Mouse (Mus musculus) kidney, embryonic 14.5 days (tissue): ENCODE data around the gene Depdc5. TPM values are rescaled to one million over a fixed set of nuclear protein-coding genes. Genes with fewer than 3 reads are reported as not detected.

Experiments used
- ATAC-seq: fragments of 200-750 bp; cut with Nextera tagmentation; 2 replicates; pipeline ENCODE4 v1.8.0; 2017; ENCODE audit warnings: moderate number of reproducible peaks, mild to moderate bottlenecking, moderate TSS enrichment, moderate library complexity; ENCODE audit not compliant: low FRiP score, low TSS enrichment
- H3K27ac ChIP-seq: fragments of 300-500 bp; sonication (generic); 2 replicates; pipeline ENCODE4 v1.5.1; 2014; ENCODE audit warnings: low read depth, mild to moderate bottlenecking, low read length, moderate library complexity, mixed read lengths
- H3K27me3 ChIP-seq: fragments of 300-500 bp; sonication (generic); 2 replicates; pipeline ENCODE4 v1.6.1; 2014; ENCODE audit warnings: mild to moderate bottlenecking, low read length; ENCODE audit not compliant: control insufficient read depth, insufficient read depth
- H3K36me3 ChIP-seq: fragments of 300-500 bp; sonication (generic); 2 replicates; pipeline ENCODE4 v1.6.1; 2014; ENCODE audit warnings: low read length, mixed read lengths; ENCODE audit not compliant: control insufficient read depth, insufficient read depth
- H3K4me1 ChIP-seq: fragments of 300-500 bp; sonication (generic); 2 replicates; pipeline ENCODE4 v1.6.1; 2014; ENCODE audit warnings: low read length, mixed read lengths; ENCODE audit not compliant: control insufficient read depth, insufficient read depth
- H3K4me2 ChIP-seq: fragments of 300-500 bp; sonication (generic); replicated peaks from 2 replicates; pipeline ENCODE4 v1.6.1; 2014; ENCODE audit warnings: low read depth, mild to moderate bottlenecking, low read length
- H3K4me3 ChIP-seq: fragments of 300-500 bp; sonication (generic); 2 replicates; pipeline ENCODE4 v1.5.1; 2014; ENCODE audit warnings: mild to moderate bottlenecking, low read length
- H3K9ac ChIP-seq: fragments of 300-500 bp; sonication (generic); 2 replicates; pipeline ENCODE4 v1.6.1; 2014; ENCODE audit warnings: low read depth, mild to moderate bottlenecking, low read length, moderate library complexity
- H3K9me3 ChIP-seq: fragments of 300-500 bp; sonication (generic); 2 replicates; pipeline ENCODE4 v1.6.1; 2016; ENCODE audit warnings: low read length; ENCODE audit not compliant: control insufficient read depth
- WGBS: fragments of 180-500 bp; shearing (Covaris S2); extraction: QIAGEN DNeasy Blood & Tissue Kit; methylation state at CpG from one replicate; pipeline ENCODE4 v1.1.7; 2014; 5-methylcytosine and 5-hydroxymethylcytosine counted together
- polyA plus RNA-seq: library from polyadenylated mRNA; unstranded; fragments of >200 nt; fragmentation: Nextera tagmentation; extraction: Ambion mirVana; gene quantifications from 2 replicates; pipeline ENCODE4 v1.2.1, GENCODE M21; 2014

Gene Depdc5
- polyA plus RNA-seq, 1 experiment from 2014 or later, result 19.8 TPM

- peaks cover 23% of the 10 kb centered on the region; the same call in 1 of the 2 replicates for H3K36me3 ChIP-seq
- no peaks in the 10 kb centered on the region for H3K4me1 ChIP-seq
- H3K4me2 ChIP-seq, result no peak overlapping the region
- no peaks in the 10 kb centered on the region for H3K9me3 ChIP-seq
- no peak overlapping the region for H3K9ac ChIP-seq
- no peaks in the 10 kb centered on the region for H3K27me3 ChIP-seq
- no peak for ATAC-seq
- H3K4me3 ChIP-seq, result no peak overlapping the region
- H3K27ac ChIP-seq, result no peak overlapping the region
Observed at GRCm38 (mm10) chr5:32977179-32977578, 113.7 kb downstream of the Depdc5 start.

- H3K4me3 ChIP-seq, result no peak overlapping the region
- no peak overlapping the region for H3K9ac ChIP-seq
- H3K9me3 ChIP-seq, result no peaks in the 10 kb centered on the region
- no peak for ATAC-seq
- H3K36me3 ChIP-seq, result peaks cover 31% of the 10 kb centered on the region
- H3K27ac ChIP-seq, result no peak overlapping the region
- 88% methylated on average over 1 of the region's 1 CpGs for WGBS
- H3K27me3 ChIP-seq, result no peaks in the 10 kb centered on the region
- H3K4me2 ChIP-seq, result no peak overlapping the region
- H3K4me1 ChIP-seq, result no peaks in the 10 kb centered on the region
Observed at GRCm38 (mm10) chr5:32985379-32985778, 121.9 kb downstream of the Depdc5 start.

- Histone ChIP-seq H3K9ac (no peak overlapping the region), H3K27ac (no peak overlapping the region), H3K9me3 (no peaks in the 10 kb centered on the region), H3K4me2 (no peak overlapping the region), H3K27me3 (no peaks in the 10 kb centered on the region), H3K36me3 (peaks cover 26% of the 10 kb centered on the region), H3K4me3 (no peak overlapping the region), H3K4me1 (no peaks in the 10 kb centered on the region)
- 81% methylated on average over 1 of the region's 1 CpGs for WGBS
- no peak for ATAC-seq
Observed at GRCm38 (mm10) chr5:32987873-32988272, 124.4 kb downstream of the Depdc5 start.

GRCm38 (mm10) chr5:32989959-32990640 lies 126.6 kb downstream of the Depdc5 start:
- Histone ChIP-seq H3K27me3 (no peaks in the 10 kb centered on the region), H3K4me3 (no peak overlapping the region), H3K9me3 (no peaks in the 10 kb centered on the region), H3K36me3 (peaks cover 12% of the 10 kb centered on the region), H3K4me2 (no peak overlapping the region), H3K27ac (no peak overlapping the region), H3K4me1 (no peaks in the 10 kb centered on the region), H3K9ac (no peak overlapping the region)
- 77% methylated on average over 13 of the region's 13 CpGs for WGBS
- ATAC-seq, result no peak

- no peaks in the 10 kb centered on the region for H3K27me3 ChIP-seq
- 67% methylated on average over 8 of the region's 8 CpGs for WGBS
- peak; percentile 53; the same call in 1 of the 2 replicates for ATAC-seq
Observed at GRCm38 (mm10) chr5:32991152-32991551, 127.7 kb downstream of the Depdc5 start.

GRCm38 (mm10) chr5:32994471-32994870 lies 131.0 kb downstream of the Depdc5 start:
- Histone ChIP-seq H3K9me3 (no peaks in the 10 kb centered on the region), H3K27me3 (no peaks in the 10 kb centered on the region), H3K9ac (no peak overlapping the region), H3K4me2 (no peak overlapping the region), H3K4me3 (no peak overlapping the region), H3K4me1 (no peaks in the 10 kb centered on the region), H3K27ac (no peak overlapping the region), H3K36me3 (no peaks in the 10 kb centered on the region)
- 53% methylated on average over 2 of the region's 2 CpGs for WGBS
- ATAC-seq, result no peak

More at GRCm38 (mm10) chr5:32991152-32991551, 127.7 kb downstream of the Depdc5 start:
- H3K36me3 ChIP-seq, result peaks cover 10% of the 10 kb centered on the region
- H3K9ac ChIP-seq, result no peak overlapping the region
- no peak overlapping the region for H3K4me2 ChIP-seq
- no peaks in the 10 kb centered on the region for H3K4me1 ChIP-seq
- no peak overlapping the region for H3K4me3 ChIP-seq
- H3K27ac ChIP-seq, result no peak overlapping the region
- no peaks in the 10 kb centered on the region for H3K9me3 ChIP-seq

GRCm38 (mm10) chr5:32995756-32996155 lies 132.3 kb downstream of the Depdc5 start:
- Histone ChIP-seq H3K9ac (no peak overlapping the region), H3K27ac (no peak overlapping the region), H3K4me1 (no peaks in the 10 kb centered on the region), H3K27me3 (no peaks in the 10 kb centered on the region), H3K4me2 (no peak overlapping the region), H3K36me3 (no peaks in the 10 kb centered on the region), H3K9me3 (no peaks in the 10 kb centered on the region), H3K4me3 (no peak overlapping the region)
- no peak for ATAC-seq
- 71% methylated on average over 4 of the region's 4 CpGs for WGBS

GRCm38 (mm10) chr5:32996560-32996959 lies 133.1 kb downstream of the Depdc5 start:
- no peak overlapping the region for H3K9ac ChIP-seq
- H3K4me3 ChIP-seq, result no peak overlapping the region
- no peaks in the 10 kb centered on the region for H3K36me3 ChIP-seq
- no peak for ATAC-seq
- H3K4me2 ChIP-seq, result no peak overlapping the region
- no peaks in the 10 kb centered on the region for H3K27me3 ChIP-seq
- no peaks in the 10 kb centered on the region for H3K9me3 ChIP-seq
- no peaks in the 10 kb centered on the region for H3K4me1 ChIP-seq
- no peak overlapping the region for H3K27ac ChIP-seq
- WGBS, result 86% methylated on average over 1 of the region's 1 CpGs

GRCm38 (mm10) chr5:32997686-32998085 lies 134.2 kb downstream of the Depdc5 start:
- Histone ChIP-seq H3K36me3 (no peaks in the 10 kb centered on the region), H3K9ac (no peak overlapping the region), H3K9me3 (no peaks in the 10 kb centered on the region; the same call in 1 of the 2 replicates), H3K4me3 (no peak overlapping the region), H3K27ac (no peak overlapping the region), H3K4me2 (no peak overlapping the region), H3K4me1 (no peaks in the 10 kb centered on the region), H3K27me3 (no peaks in the 10 kb centered on the region)
- no peak for ATAC-seq
- WGBS, result 47% methylated on average over 4 of the region's 4 CpGs
